Mouse (Mus musculus): ENCODE measurements around the gene Olfr1323.

The Olfr1323 gene

DNA sequence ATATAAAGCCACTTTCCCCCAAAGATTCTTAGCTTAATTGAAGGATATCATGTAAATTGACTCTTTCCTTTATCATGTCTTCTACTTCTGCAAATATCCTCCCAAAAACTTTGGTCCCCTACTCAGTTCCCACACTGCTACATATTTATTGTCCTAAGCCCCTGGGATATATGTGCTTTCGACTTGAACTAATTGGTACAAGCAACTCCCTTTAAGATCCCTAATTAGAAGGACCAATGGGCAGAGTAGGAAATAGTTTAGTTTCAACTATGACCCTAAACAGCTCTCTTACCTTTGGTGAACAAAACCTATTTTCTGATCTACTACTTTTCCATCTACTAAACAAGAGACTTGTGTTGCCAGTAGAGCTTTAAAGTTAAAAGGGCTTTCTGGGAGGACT is at the start of gene Olfr1323:
Gene Olfr1323, minus strand, starts transcription at position 101 of the 400 bp plus-strand sequence.
- DNase-seq (ENCODE audit: low spot score in 2 of 2) = no peak

DNA sequence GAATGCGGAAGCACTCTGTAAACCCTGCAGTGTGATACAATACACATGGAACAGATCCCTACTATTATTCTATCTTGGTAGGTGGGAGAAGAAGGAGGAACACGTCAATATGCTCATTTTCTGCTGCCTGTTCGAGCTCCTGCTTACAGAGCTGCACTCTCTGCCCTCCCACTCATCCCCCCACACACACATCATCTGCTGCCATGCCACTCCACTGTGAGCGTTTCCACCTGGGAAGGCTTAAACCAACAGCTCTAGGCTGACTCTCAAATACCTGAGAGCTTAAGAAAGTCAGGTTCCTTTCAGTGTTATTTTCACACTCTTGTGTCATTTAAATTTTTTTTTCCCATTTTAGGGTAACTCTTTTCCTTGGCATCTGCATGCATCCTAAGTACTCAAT is 6.9 kb downstream of the Olfr1323 start:
- peak in 1 of 2 experiments; percentile 0 for DNase-seq (ENCODE audit: low spot score in 2 of 2)
